Mouse (Mus musculus): ENCODE measurements around the gene Capsl.

DNA sequence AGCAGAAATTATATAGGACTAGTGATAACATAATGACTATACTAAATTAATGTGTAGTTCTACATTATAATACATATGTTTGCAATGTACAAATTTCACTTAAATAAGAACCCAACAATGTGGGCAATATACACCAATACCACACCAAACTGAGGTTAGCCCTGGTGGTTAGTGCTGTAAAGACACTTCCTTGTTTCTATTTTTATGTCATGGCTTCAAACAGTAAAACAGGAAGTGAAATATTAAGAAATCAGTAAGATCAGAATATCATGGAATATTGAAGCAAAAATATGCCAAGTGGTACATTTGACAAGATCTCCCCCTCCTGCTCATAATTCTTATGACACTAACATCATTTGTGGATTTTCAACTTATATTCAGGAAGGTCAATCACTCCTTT, 8.0 kb upstream of the Capsl start:
- no peak for TF ChIP-seq POLR2A (IDR thresholded peaks at IDR 0.05; ENCODE audit: insufficient read length, low read depth)
- no peak for TF ChIP-seq MYOG (IDR thresholded peaks at IDR 0.05; ENCODE audit: control insufficient read depth in 1 of 3, insufficient read depth in 1 of 3, insufficient read length in 2 of 3, low read depth in 2 of 3)
- TF ChIP-seq MAX (IDR thresholded peaks at IDR 0.05; ENCODE audit: low read depth), result no peak
- no peak for TF ChIP-seq POLR2AphosphoS2 (IDR thresholded peaks at IDR 0.05; ENCODE audit: insufficient read length, low read depth)
- no peak for TF ChIP-seq USF1 (IDR thresholded peaks at IDR 0.05; ENCODE audit: low read depth)
- TF ChIP-seq TCF12 (IDR thresholded peaks at IDR 0.05; ENCODE audit: insufficient read depth, poor library complexity, severe bottlenecking), result no peak
- no peak for TF ChIP-seq CEBPB (IDR thresholded peaks at IDR 0.05; ENCODE audit: insufficient read depth, poor library complexity, severe bottlenecking)
- TF ChIP-seq SRF (IDR thresholded peaks at IDR 0.05; ENCODE audit: control insufficient read depth, insufficient read length, low read depth), result no peak
- TF ChIP-seq MYOD1 (IDR thresholded peaks at IDR 0.05; ENCODE audit: control insufficient read depth in 1 of 3, insufficient read length in 2 of 3, low read depth in 2 of 3), result no peak
- TF ChIP-seq E2F4 (IDR thresholded peaks at IDR 0.05; ENCODE audit: insufficient read depth), result no peak

Data from myocyte (in vitro differentiated cells).